Mouse (Mus musculus) midbrain, postnatal 0 days (tissue): Measurements from ENCODE around the gene Gpr108. TPM values are rescaled to one million over a fixed set of nuclear protein-coding genes. Genes with fewer than 3 reads are reported as not detected.

Source experiments
- ATAC-seq: fragments of 200-750 bp; cut with Nextera tagmentation; 2 replicates; pipeline ENCODE4 v1.8.0; 2017; ENCODE audit warnings: moderate number of reproducible peaks, mild to moderate bottlenecking, moderate TSS enrichment, moderate library complexity; ENCODE audit not compliant: low FRiP score
- DNase-seq: peaks from one replicate; pipeline ENCODE4 v3.0.0-alpha.2; 2015; ENCODE audit warnings: low spot score
- H3K27ac ChIP-seq: fragments of 300-500 bp; sonication (generic); 2 replicates; pipeline ENCODE4 v1.5.1; 2014; ENCODE audit warnings: low read depth, mild to moderate bottlenecking, low read length, mixed read lengths
- H3K27me3 ChIP-seq: fragments of 300-500 bp; sonication (generic); 2 replicates; pipeline ENCODE4 v1.6.1; 2014; ENCODE audit warnings: low read length, control low read depth, mixed read lengths; ENCODE audit not compliant: insufficient read depth
- H3K36me3 ChIP-seq: fragments of 300-500 bp; sonication (generic); 2 replicates; pipeline ENCODE4 v1.6.1; 2014; ENCODE audit warnings: low read length, control low read depth, mixed read lengths; ENCODE audit not compliant: insufficient read depth
- H3K4me1 ChIP-seq: fragments of 300-500 bp; sonication (generic); 2 replicates; pipeline ENCODE4 v1.6.1; 2014; ENCODE audit warnings: mild to moderate bottlenecking, control low read depth, antibody characterized with exemption, low read length, mixed read lengths; ENCODE audit not compliant: insufficient read depth
- H3K4me2 ChIP-seq: fragments of 300-500 bp; sonication (generic); 2 replicates; pipeline ENCODE4 v1.6.1; 2014; ENCODE audit warnings: low read depth, mild to moderate bottlenecking, low read length, mixed read lengths; ENCODE audit not compliant: poor library complexity, severe bottlenecking
- H3K4me3 ChIP-seq: fragments of 300-500 bp; sonication (generic); 2 replicates; pipeline ENCODE4 v1.5.1; 2014; ENCODE audit warnings: low read depth, mild to moderate bottlenecking, low read length, moderate library complexity
- H3K9ac ChIP-seq: fragments of 300-500 bp; sonication (generic); replicated peaks from 2 replicates; pipeline ENCODE4 v1.6.1; 2014; ENCODE audit warnings: mild to moderate bottlenecking, low read length, moderate library complexity, mixed read lengths; ENCODE audit not compliant: poor library complexity, severe bottlenecking
- H3K9me3 ChIP-seq: fragments of 300-500 bp; sonication (generic); 2 replicates; pipeline ENCODE4 v1.6.1; 2016; ENCODE audit warnings: low read length, control low read depth
- CTCF ChIP-seq: IDR thresholded peaks from 2 replicates; pipeline ENCODE4 v1.5.1; 2016; ENCODE audit warnings: antibody characterized with exemption, mild to moderate bottlenecking
- WGBS: fragments of 180-500 bp; shearing (Covaris S2); extraction: QIAGEN DNeasy Blood & Tissue Kit; methylation state at CpG from one replicate; pipeline ENCODE4 v1.1.7; 2014; 5-methylcytosine and 5-hydroxymethylcytosine counted together
- microRNA-seq: library from miRNA; unstranded; fragments of <30 nt; microRNA quantifications from one replicate; pipeline ENCODE4, GENCODE M21; 2016; ENCODE audit warnings: borderline number of aligned reads
- polyA plus RNA-seq: library from polyadenylated mRNA; unstranded; fragments of >200 nt; fragmentation: Nextera tagmentation; extraction: Ambion mirVana; gene quantifications from 2 replicates; pipeline ENCODE4 v1.2.1, GENCODE M21; 2015
- total RNA-seq: library from RNA; depleted of rRNA; stranded (reverse); fragments of >200 nt; gene quantifications from 2 replicates; pipeline ENCODE4 v1.2.3, GENCODE M21; 2014; rRNA removed

Gpr108 gene
- total and polyA plus RNA-seq, 2 experiments from 2014 or later = 19.2 to 23.1 TPM

DNA sequence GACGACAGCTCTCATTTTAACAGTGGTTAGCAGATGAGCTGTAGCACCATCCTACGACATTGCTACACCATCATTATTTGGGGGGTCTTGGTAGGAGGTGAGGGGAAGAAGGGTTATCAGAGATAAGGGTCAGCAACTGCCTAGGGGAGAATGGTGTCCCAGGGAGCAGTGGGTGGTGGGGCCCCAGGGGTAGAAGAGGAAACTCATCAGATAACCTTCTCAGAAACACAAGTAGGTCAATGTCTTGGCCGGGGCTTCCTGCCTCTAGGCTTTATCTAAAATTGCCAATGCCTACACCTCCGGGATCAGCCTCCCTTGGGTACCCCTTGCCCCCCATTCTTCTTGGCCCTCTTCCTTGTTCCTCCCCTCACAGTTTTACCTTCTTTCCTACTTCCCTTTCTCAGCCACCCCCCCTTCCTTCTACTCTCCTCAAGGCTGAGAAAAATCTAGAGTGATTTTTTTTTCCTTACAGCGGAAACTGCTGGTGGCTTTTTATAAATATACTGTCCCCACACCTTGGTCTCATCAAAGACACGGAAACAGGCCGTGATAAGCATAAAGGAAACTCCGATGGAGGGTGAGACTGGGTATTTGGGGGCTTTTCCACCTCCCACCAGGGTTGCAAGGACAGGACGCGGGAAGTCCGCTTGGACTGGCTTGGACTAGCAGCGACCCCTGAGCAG, 59.6 kb downstream of the Gpr108 start:
- H3K4me2 ChIP-seq = no peak overlapping the region
- H3K36me3 ChIP-seq = no peaks in the 10 kb centered on the region
- no peak overlapping the region for H3K9ac ChIP-seq
- H3K27me3 ChIP-seq = no peaks in the 10 kb centered on the region
- no peak overlapping the region for H3K27ac ChIP-seq
- H3K4me3 ChIP-seq = no peak overlapping the region
- ATAC-seq (no peak), DNase-seq (no peak)
- 88% methylated on average over 12 of the region's 12 CpGs for WGBS
- H3K4me1 ChIP-seq = no peaks in the 10 kb centered on the region
- no peaks in the 10 kb centered on the region for H3K9me3 ChIP-seq
- TF ChIP-seq CTCF = no peak

DNA sequence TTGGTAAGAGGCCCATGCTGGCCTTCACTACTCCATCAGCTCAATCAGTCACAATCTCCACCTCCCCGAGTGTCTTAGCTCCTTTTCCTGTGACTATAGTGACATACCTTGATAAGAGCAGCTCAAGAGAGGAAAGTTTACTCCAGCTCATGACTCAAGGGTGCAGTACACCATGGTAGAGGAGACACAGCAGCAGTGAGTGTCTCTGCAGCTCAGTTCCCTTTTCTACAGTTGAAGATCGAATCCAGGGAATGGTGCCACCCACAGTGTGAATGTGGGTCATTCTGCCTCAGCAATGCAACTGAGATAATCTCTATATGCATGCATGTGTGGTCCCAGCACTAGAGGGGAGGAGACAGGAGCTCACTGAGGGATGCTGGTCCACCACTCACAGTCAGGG, 62.6 kb downstream of the Gpr108 start:
- Histone ChIP-seq H3K27me3 (no peaks in the 10 kb centered on the region), H3K4me3 (no peak overlapping the region), H3K4me2 (no peak overlapping the region), H3K9ac (no peak overlapping the region), H3K36me3 (no peaks in the 10 kb centered on the region), H3K4me1 (no peaks in the 10 kb centered on the region), H3K27ac (no peak overlapping the region), H3K9me3 (no peaks in the 10 kb centered on the region)
- WGBS = 78% methylated on average over 2 of the region's 2 CpGs
- TF ChIP-seq CTCF = no peak
- DNase-seq (no peak), ATAC-seq (no peak)

Small RNAs within 50 kb of the gene (microRNA-seq; reads per million reads assigned to microRNA genes)
- gene Mir6978 = not detected

Other genes starting within 250 kb of the Gpr108 start
- not detected in 2 replicates for gene Pspn, start 248.4 kb downstream of the Gpr108 start, total RNA-seq
- 0.37 and 0.54 TPM in 2 replicates for gene Pspn, start 248.4 kb downstream of the Gpr108 start, polyA plus RNA-seq
- 37.8 and 47.8 TPM in 2 replicates for gene Gtf2f1, start 237.2 kb downstream of the Gpr108 start, total RNA-seq
- 66.4 and 67.5 TPM in 2 replicates for gene Gtf2f1, start 237.2 kb downstream of the Gpr108 start, polyA plus RNA-seq
- 0.22 TPM in 1 of 2 replicates, not detected in the other for gene Gm17949, start 237.0 kb downstream of the Gpr108 start, total RNA-seq
- gene Gm17949, start 237.0 kb downstream of the Gpr108 start, polyA plus RNA-seq = 0.38 TPM in 2 replicates
- gene Khsrp, start 216.9 kb downstream of the Gpr108 start, total RNA-seq = 73.6 and 76.9 TPM in 2 replicates
- gene Khsrp, start 216.9 kb downstream of the Gpr108 start, polyA plus RNA-seq = 25.3 and 31.6 TPM in 2 replicates
- 0.85 TPM in 1 of 2 replicates, not detected in the other for gene Slc25a41, start 206.8 kb downstream of the Gpr108 start, total RNA-seq
- gene Slc25a41, start 206.8 kb downstream of the Gpr108 start, polyA plus RNA-seq = not detected in 2 replicates
- 6.2 and 8.5 TPM in 2 replicates for gene Crb3, start 189.3 kb downstream of the Gpr108 start, total RNA-seq
- 3.5 and 5.1 TPM in 2 replicates for gene Crb3, start 189.3 kb downstream of the Gpr108 start, polyA plus RNA-seq
- 109 and 146 TPM in 2 replicates for gene Slc25a23, start 188.6 kb downstream of the Gpr108 start, total RNA-seq
- 42.9 and 44.5 TPM in 2 replicates for gene Slc25a23, start 188.6 kb downstream of the Gpr108 start, polyA plus RNA-seq
- 0.27 and 1.0 TPM in 2 replicates for gene Dennd1c, start 169.9 kb downstream of the Gpr108 start, total RNA-seq
- 1.9 and 2.3 TPM in 2 replicates for gene Dennd1c, start 169.9 kb downstream of the Gpr108 start, polyA plus RNA-seq
- 186 and 206 TPM in 2 replicates for gene Tubb4a, start 160.7 kb downstream of the Gpr108 start, total RNA-seq
- 408 and 417 TPM in 2 replicates for gene Tubb4a, start 160.7 kb downstream of the Gpr108 start, polyA plus RNA-seq
- 2.2 and 3.8 TPM in 2 replicates for gene Tnfsf9, start 143.1 kb downstream of the Gpr108 start, total RNA-seq
- gene Tnfsf9, start 143.1 kb downstream of the Gpr108 start, polyA plus RNA-seq = 3.6 and 4.5 TPM in 2 replicates
- 0.82 TPM in 1 of 2 replicates, not detected in the other for gene Cd70, start 98.7 kb downstream of the Gpr108 start, total RNA-seq
- 1.2 and 1.4 TPM in 2 replicates for gene Cd70, start 98.7 kb downstream of the Gpr108 start, polyA plus RNA-seq
- not detected in 2 replicates for gene Tnfsf14, start 54.3 kb downstream of the Gpr108 start, total RNA-seq
- not detected in 2 replicates for gene Tnfsf14, start 54.3 kb downstream of the Gpr108 start, polyA plus RNA-seq
- gene C3, start 20.3 kb downstream of the Gpr108 start, total RNA-seq = 0.49 and 8.6 TPM in 2 replicates
- 1.7 and 2.9 TPM in 2 replicates for gene C3, start 20.3 kb downstream of the Gpr108 start, polyA plus RNA-seq
- 3.8 and 5.5 TPM in 2 replicates for gene Trip10, start 1.0 kb upstream of the Gpr108 start, total RNA-seq
- 5.4 and 5.5 TPM in 2 replicates for gene Trip10, start 1.0 kb upstream of the Gpr108 start, polyA plus RNA-seq
- gene Vav1, start 30.7 kb upstream of the Gpr108 start, total RNA-seq = 1.5 and 2.7 TPM in 2 replicates
- 1.7 and 2.0 TPM in 2 replicates for gene Vav1, start 30.7 kb upstream of the Gpr108 start, polyA plus RNA-seq
- 7.0 and 21.8 TPM in 2 replicates for gene Adgre1, start 110.2 kb upstream of the Gpr108 start, total RNA-seq
- 3.8 and 4.4 TPM in 2 replicates for gene Adgre1, start 110.2 kb upstream of the Gpr108 start, polyA plus RNA-seq